Mouse (Mus musculus): ENCODE results near the gene Trnau1ap. TPM values are rescaled to one million over a fixed set of nuclear protein-coding genes. Genes with fewer than 3 reads are reported as not detected.

Trnau1ap gene
- polyA plus RNA-seq (2015; fragmentation: Nextera tagmentation; extraction: Ambion mirVana): 69.9 and 70.3 TPM in 2 replicates

GRCm38 (mm10) chr4:132329115-132329834 lies at the start of gene Trnau1ap:
Gene Trnau1ap, minus strand, starts transcription at chr4:132329538.
- under 1% methylated on average over 52 of the region's 52 CpGs for WGBS
- H3K4me3 ChIP-seq (replicated peaks): peak within 1 kb of the TSS; percentile 88

GRCm38 (mm10) chr4:132373820-132374219 lies 44.5 kb upstream of the Trnau1ap start:
- Histone ChIP-seq H3K27me3 (replicated peaks) (no peaks in the 10 kb centered on the region), H3K36me3 (peaks cover 28% of the 10 kb centered on the region), H3K9ac (replicated peaks) (no peak overlapping the region), H3K4me1 (no peaks in the 10 kb centered on the region), H3K4me3 (replicated peaks) (no peak overlapping the region), H3K9me3 (replicated peaks) (no peaks in the 10 kb centered on the region), H3K4me2 (no peak overlapping the region), H3K27ac (replicated peaks) (no peak overlapping the region)
- no peak for ATAC-seq (ENCODE audit: low FRiP score)
- 97% methylated on average over 1 of the region's 1 CpGs for WGBS

More at GRCm38 (mm10) chr4:132329115-132329834, at the start of gene Trnau1ap:
- Histone ChIP-seq H3K27me3 (replicated peaks) (no peaks in the 10 kb centered on the region), H3K36me3 (peaks cover 39% of the 10 kb centered on the region), H3K9ac (replicated peaks) (peak within 1 kb of the TSS; percentile 94), H3K4me2 (peak within 1 kb of the TSS; percentile 79), H3K27ac (replicated peaks) (peak within 1 kb of the TSS; percentile 88), H3K9me3 (replicated peaks) (no peaks in the 10 kb centered on the region), H3K4me1 (peaks cover 16% of the 10 kb centered on the region)
- ATAC-seq (ENCODE audit: low FRiP score): peak; percentile 96

- Histone ChIP-seq H3K27ac (replicated peaks) (no peak overlapping the region), H3K4me3 (replicated peaks) (no peak overlapping the region), H3K9me3 (replicated peaks) (no peaks in the 10 kb centered on the region), H3K4me1 (no peaks in the 10 kb centered on the region), H3K36me3 (peaks cover 42% of the 10 kb centered on the region), H3K27me3 (replicated peaks) (no peaks in the 10 kb centered on the region), H3K4me2 (no peak overlapping the region), H3K9ac (replicated peaks) (no peak overlapping the region)
- WGBS: 85% methylated on average over 8 of the region's 8 CpGs
- ATAC-seq (ENCODE audit: low FRiP score): no peak
Measured at GRCm38 (mm10) chr4:132369953-132370750, 40.8 kb upstream of the Trnau1ap start.

GRCm38 (mm10) chr4:132367480-132368201 lies 38.3 kb upstream of the Trnau1ap start:
- Histone ChIP-seq H3K9me3 (replicated peaks) (no peaks in the 10 kb centered on the region), H3K36me3 (peaks cover 56% of the 10 kb centered on the region), H3K4me2 (no peak overlapping the region), H3K4me1 (no peaks in the 10 kb centered on the region), H3K27me3 (replicated peaks) (no peaks in the 10 kb centered on the region), H3K4me3 (replicated peaks) (no peak overlapping the region), H3K9ac (replicated peaks) (no peak overlapping the region), H3K27ac (replicated peaks) (no peak overlapping the region)
- ATAC-seq (ENCODE audit: low FRiP score): no peak
- WGBS: 94% methylated on average over 18 of the region's 18 CpGs

GRCm38 (mm10) chr4:132365450-132366060 lies 36.2 kb upstream of the Trnau1ap start:
- WGBS: 71% methylated on average over 13 of the region's 13 CpGs
- no peak overlapping the region for H3K27ac ChIP-seq (replicated peaks)
- H3K4me2 ChIP-seq: no peak overlapping the region
- H3K9me3 ChIP-seq (replicated peaks): no peaks in the 10 kb centered on the region
- no peaks in the 10 kb centered on the region for H3K27me3 ChIP-seq (replicated peaks)
- no peak overlapping the region for H3K9ac ChIP-seq (replicated peaks)
- ATAC-seq (ENCODE audit: low FRiP score): no peak
- H3K4me3 ChIP-seq (replicated peaks): no peak overlapping the region
- H3K36me3 ChIP-seq: peaks cover 56% of the 10 kb centered on the region
- H3K4me1 ChIP-seq: no peaks in the 10 kb centered on the region

- Histone ChIP-seq H3K4me1 (no peaks in the 10 kb centered on the region), H3K4me3 (replicated peaks) (no peak overlapping the region), H3K4me2 (no peak overlapping the region), H3K27me3 (replicated peaks) (no peaks in the 10 kb centered on the region), H3K9ac (replicated peaks) (no peak overlapping the region), H3K9me3 (replicated peaks) (no peaks in the 10 kb centered on the region), H3K36me3 (peaks cover 57% of the 10 kb centered on the region), H3K27ac (replicated peaks) (no peak overlapping the region)
- WGBS: 98% methylated on average over 11 of the region's 11 CpGs
- ATAC-seq (ENCODE audit: low FRiP score): no peak
Measured at GRCm38 (mm10) chr4:132363487-132363886, 34.1 kb upstream of the Trnau1ap start.

GRCm38 (mm10) chr4:132359510-132359909 lies 30.2 kb upstream of the Trnau1ap start:
- Histone ChIP-seq H3K36me3 (peaks cover 46% of the 10 kb centered on the region), H3K4me1 (no peaks in the 10 kb centered on the region), H3K27ac (replicated peaks) (no peak overlapping the region), H3K4me2 (no peak overlapping the region), H3K27me3 (replicated peaks) (no peaks in the 10 kb centered on the region), H3K9me3 (replicated peaks) (no peaks in the 10 kb centered on the region), H3K4me3 (replicated peaks) (no peak overlapping the region), H3K9ac (replicated peaks) (no peak overlapping the region)
- no peak for ATAC-seq (ENCODE audit: low FRiP score)
- 88% methylated on average over 4 of the region's 4 CpGs for WGBS

GRCm38 (mm10) chr4:132356170-132356569 lies 26.8 kb upstream of the Trnau1ap start:
- Histone ChIP-seq H3K36me3 (peaks cover 32% of the 10 kb centered on the region), H3K9ac (replicated peaks) (no peak overlapping the region), H3K4me3 (replicated peaks) (no peak overlapping the region), H3K27me3 (replicated peaks) (no peaks in the 10 kb centered on the region), H3K4me1 (peaks cover 20% of the 10 kb centered on the region), H3K27ac (replicated peaks) (no peak overlapping the region), H3K9me3 (replicated peaks) (no peaks in the 10 kb centered on the region), H3K4me2 (no peak overlapping the region)
- WGBS: 39% methylated on average over 12 of the region's 12 CpGs
- no peak for ATAC-seq (ENCODE audit: low FRiP score)

- H3K9ac ChIP-seq (replicated peaks): no peak overlapping the region
- peaks cover 32% of the 10 kb centered on the region for H3K36me3 ChIP-seq
- H3K9me3 ChIP-seq (replicated peaks): no peaks in the 10 kb centered on the region
- no peak for ATAC-seq (ENCODE audit: low FRiP score)
- no peaks in the 10 kb centered on the region for H3K27me3 ChIP-seq (replicated peaks)
- no peak overlapping the region for H3K4me2 ChIP-seq
- H3K27ac ChIP-seq (replicated peaks): no peak overlapping the region
- WGBS: 91% methylated on average over 3 of the region's 3 CpGs
- no peak overlapping the region for H3K4me3 ChIP-seq (replicated peaks)
- peaks cover 26% of the 10 kb centered on the region for H3K4me1 ChIP-seq
Measured at GRCm38 (mm10) chr4:132355403-132355802, 26.1 kb upstream of the Trnau1ap start.

GRCm38 (mm10) chr4:132354571-132354970 lies 25.2 kb upstream of the Trnau1ap start:
- H3K36me3 ChIP-seq: peaks cover 27% of the 10 kb centered on the region
- no peaks in the 10 kb centered on the region for H3K27me3 ChIP-seq (replicated peaks)
- H3K9me3 ChIP-seq (replicated peaks): no peaks in the 10 kb centered on the region
- H3K4me1 ChIP-seq: peaks cover 26% of the 10 kb centered on the region
- 0 out of 2 replicates have a peak overlapping the region, but pooled peaks have one; percentile 23 for H3K27ac ChIP-seq (replicated peaks)
- no peak overlapping the region for H3K4me3 ChIP-seq (replicated peaks)
- no peak for ATAC-seq (ENCODE audit: low FRiP score)
- H3K9ac ChIP-seq (replicated peaks): no peak overlapping the region
- 90% methylated on average over 4 of the region's 4 CpGs for WGBS
- H3K4me2 ChIP-seq: no peak overlapping the region

GRCm38 (mm10) chr4:132353481-132353885 lies 24.1 kb upstream of the Trnau1ap start, which contains the start of gene Rcc1:
Gene Rcc1, minus strand, starts transcription at chr4:132353605.
- 0% methylated on average over 31 of the region's 31 CpGs for WGBS
- ATAC-seq (ENCODE audit: low FRiP score): peak; percentile 90
- Histone ChIP-seq H3K27ac (replicated peaks) (peak within 1 kb of the TSS; percentile 93), H3K9ac (replicated peaks) (peak within 1 kb of the TSS; percentile 79), H3K4me2 (peak within 1 kb of the TSS; percentile 90), H3K27me3 (replicated peaks) (no peaks in the 10 kb centered on the region), H3K9me3 (replicated peaks) (no peaks in the 10 kb centered on the region), H3K4me1 (peaks cover 26% of the 10 kb centered on the region), H3K36me3 (peaks cover 18% of the 10 kb centered on the region), H3K4me3 (replicated peaks) (peak within 1 kb of the TSS; percentile 86)

Data from neural tube, embryonic 15.5 days (tissue).